Mouse (Mus musculus): Measurements from ENCODE around the gene Card6. TPM values are rescaled to one million over a fixed set of nuclear protein-coding genes. Genes with fewer than 3 reads are reported as not detected.

Gene Card6
- total RNA-seq (2012; rRNA removed) (0.08 and 0.26 TPM in 2 replicates), polyA plus RNA-seq (2012; ENCODE audit: insufficient read depth in 1 of 2, insufficient read length in 2 of 2, low read depth in 1 of 2, low replicate concordance in 2 of 2, missing spikeins in 1 of 2) (under 1 TPM in 1 of 2 experiments, not detected in 1; 0.13 TPM)

GRCm38 (mm10) chr15:5107686-5108654 lies at the start of gene Card6:
Gene Card6 (minus strand): TSS chr15:5108539.
- H3K9ac ChIP-seq (ENCODE audit: control insufficient read depth, low read depth, low read length, poor library complexity, severe bottlenecking): no peak within 1 kb of the TSS
- no peak within 1 kb of the TSS for H3K4me3 ChIP-seq (ENCODE audit: control insufficient read depth in 1 of 2, insufficient read depth in 1 of 2, low read depth in 2 of 2, low read length in 2 of 2)
- no peaks in the 10 kb centered on the region for H3K27me3 ChIP-seq (ENCODE audit: control insufficient read depth in 1 of 2, insufficient read depth in 2 of 2, low read length in 2 of 2)
- H3K4me1 ChIP-seq (ENCODE audit: control insufficient read depth in 1 of 2, insufficient read depth in 2 of 2, low read length in 2 of 2): peaks cover 0 to 11% of the 10 kb centered on the region in 2 experiments; a peak in 2 of 4 replicates
- H3K79me2 ChIP-seq (ENCODE audit: control insufficient read depth, insufficient read depth, low read length, poor library complexity): no peaks in the 10 kb centered on the region
- peak; percentile 65 for DNase-seq (ENCODE audit: low read depth, low spot score)
- TF ChIP-seq EP300 (IDR thresholded peaks at IDR 0.05; ENCODE audit: low read depth in 1 of 2, low read length in 2 of 2): peak; percentile 32 to 59; a peak in 2 of 4 replicates
- 0 out of 2 replicates have a peak, but pooled peaks have one; percentile 19 for TF ChIP-seq ELF1 (IDR thresholded peaks at IDR 0.05; ENCODE audit: low read depth, low read length)
- no peak for TF ChIP-seq MEF2A (IDR thresholded peaks at IDR 0.05; ENCODE audit: extremely low read depth, insufficient replicate concordance, low read depth, low read length, poor library complexity, severe bottlenecking)
- TF ChIP-seq ZC3H11A (IDR thresholded peaks at IDR 0.05; ENCODE audit: low read depth, low read length): no peak
- TF ChIP-seq RCOR1 (IDR thresholded peaks at IDR 0.05; ENCODE audit: low read depth, low read length): peak; percentile 93
- no peak for TF ChIP-seq NRF1 (IDR thresholded peaks at IDR 0.05; ENCODE audit: insufficient read depth, low read depth, low read length, poor library complexity, severe bottlenecking)
- peak; percentile 63 for TF ChIP-seq GATA1 (IDR thresholded peaks at IDR 0.05; ENCODE audit: low read depth, low read length)
- no peak for TF ChIP-seq TCF12 (IDR thresholded peaks at IDR 0.05; ENCODE audit: low read depth, low read length)
- no peak within 1 kb of the TSS for H3K27ac ChIP-seq (ENCODE audit: control insufficient read depth, low read depth, low read length)
- no peaks in the 10 kb centered on the region for H3K9me3 ChIP-seq (replicated peaks; ENCODE audit: insufficient read depth, low read length)
- peaks cover 0 to 4% of the 10 kb centered on the region in 2 experiments; a peak in 1 of 4 replicates for H3K36me3 ChIP-seq (ENCODE audit: control insufficient read depth in 1 of 2, insufficient read depth in 2 of 2, low read length in 2 of 2)

- Histone ChIP-seq H3K36me3 (ENCODE audit: control insufficient read depth in 1 of 2, insufficient read depth in 2 of 2, low read length in 2 of 2) (peaks cover 2 to 5% of the 10 kb centered on the region in 2 experiments; a peak in 3 of 4 replicates), H3K9me3 (replicated peaks; ENCODE audit: insufficient read depth, low read length) (no peaks in the 10 kb centered on the region), H3K9ac (ENCODE audit: control insufficient read depth, low read depth, low read length, poor library complexity, severe bottlenecking) (no peak overlapping the region), H3K4me3 (ENCODE audit: control insufficient read depth in 1 of 2, insufficient read depth in 1 of 2, low read depth in 2 of 2, low read length in 2 of 2) (no peak overlapping the region), H3K4me1 (ENCODE audit: control insufficient read depth in 1 of 2, insufficient read depth in 2 of 2, low read length in 2 of 2) (no peaks in the 10 kb centered on the region), H3K27me3 (ENCODE audit: control insufficient read depth in 1 of 2, insufficient read depth in 2 of 2, low read length in 2 of 2) (no peaks in the 10 kb centered on the region), H3K79me2 (ENCODE audit: control insufficient read depth, insufficient read depth, low read length, poor library complexity) (peaks cover 50% of the 10 kb centered on the region), H3K27ac (ENCODE audit: control insufficient read depth, low read depth, low read length) (no peak overlapping the region)
- no peak for DNase-seq (ENCODE audit: low read depth, low spot score)
- TF ChIP-seq TAL1 (IDR thresholded peaks at IDR 0.05; ENCODE audit: low read length): no peak
- no peak for TF ChIP-seq ZMIZ1 (IDR thresholded peaks at IDR 0.05; ENCODE audit: low read depth, low read length)
- no peak for TF ChIP-seq ZNF384 (IDR thresholded peaks at IDR 0.05; ENCODE audit: low read depth, low read length)
- no peak for TF ChIP-seq ETS1 (IDR thresholded peaks at IDR 0.05; ENCODE audit: low read depth, low read length)
- TF ChIP-seq KAT2A (conservative IDR thresholded peaks at IDR 0.05; ENCODE audit: low read depth, low read length): no peak
- TF ChIP-seq GATA1 (IDR thresholded peaks at IDR 0.05; ENCODE audit: low read depth, low read length): no peak
- TF ChIP-seq MAZ (IDR thresholded peaks at IDR 0.05; ENCODE audit: low read depth, low read length): no peak
- no peak for TF ChIP-seq MEF2A (IDR thresholded peaks at IDR 0.05; ENCODE audit: extremely low read depth, insufficient replicate concordance, low read depth, low read length, poor library complexity, severe bottlenecking)
- no peak for TF ChIP-seq MYB (IDR thresholded peaks at IDR 0.05; ENCODE audit: low read depth, low read length)
- no peak for TF ChIP-seq POLR2AphosphoS5 (IDR thresholded peaks at IDR 0.05; ENCODE audit: borderline replicate concordance, low read depth, low read length)
- no peak for TF ChIP-seq SMC3 (IDR thresholded peaks at IDR 0.05; ENCODE audit: low read depth, low read length)
- no peak for TF ChIP-seq BHLHE40 (IDR thresholded peaks at IDR 0.05; ENCODE audit: borderline replicate concordance, low read depth, low read length)
- TF ChIP-seq CHD1 (IDR thresholded peaks at IDR 0.05; ENCODE audit: low read depth, low read length): no peak
- no peak for TF ChIP-seq MXI1 (IDR thresholded peaks at IDR 0.05; ENCODE audit: low read depth, low read length)
- no peak for TF ChIP-seq NELFE (IDR thresholded peaks at IDR 0.05; ENCODE audit: low read depth, low read length)
- TF ChIP-seq GABPA (IDR thresholded peaks at IDR 0.05; ENCODE audit: low read depth, low read length): no peak
- TF ChIP-seq UBTF (IDR thresholded peaks at IDR 0.05; ENCODE audit: borderline replicate concordance, insufficient read depth, low read depth, low read length): no peak
- no peak for TF ChIP-seq MAFK (IDR thresholded peaks at IDR 0.05; ENCODE audit: borderline replicate concordance, low read depth, low read length)
- no peak for TF ChIP-seq CHD2 (IDR thresholded peaks at IDR 0.05; ENCODE audit: low read length)
- no peak for TF ChIP-seq POLR2A (IDR thresholded peaks at IDR 0.05; ENCODE audit: control insufficient read depth in 1 of 2, insufficient read depth in 1 of 2, low read depth in 1 of 2, low read length in 2 of 2, poor library complexity in 1 of 2)
These were observed 49.0 kb upstream of the Card6 start for GRCm38 (mm10) chr15:5157386-5157785.

Measured in MEL (cell line).